Mouse (Mus musculus) lung, embryonic 16.5 days (tissue): ENCODE measurements around the gene Aspscr1. TPM values are rescaled to one million over a fixed set of nuclear protein-coding genes. Genes with fewer than 3 reads are reported as not detected.

Source experiments
- ATAC-seq: fragments of 200-750 bp; cut with Nextera tagmentation; 2 replicates; pipeline ENCODE4 v1.8.0; 2017; ENCODE audit warnings: low read depth, mild to moderate bottlenecking, moderate library complexity
- H3K27ac ChIP-seq: fragments of 300-500 bp; sonication (generic); 2 replicates; pipeline ENCODE4 v1.5.1; 2014; ENCODE audit warnings: mild to moderate bottlenecking, control low read depth, low read length
- H3K27me3 ChIP-seq: fragments of 300-500 bp; sonication (generic); 2 replicates; pipeline ENCODE4 v1.6.1; 2014; ENCODE audit warnings: low read depth, low read length, mixed read lengths; ENCODE audit not compliant: control insufficient read depth, insufficient read depth
- H3K36me3 ChIP-seq: fragments of 300-500 bp; sonication (generic); 2 replicates; pipeline ENCODE4 v1.6.1; 2014; ENCODE audit warnings: low read length; ENCODE audit not compliant: control insufficient read depth, insufficient read depth
- H3K4me1 ChIP-seq: fragments of 300-500 bp; sonication (generic); replicated peaks from 2 replicates; pipeline ENCODE4 v1.6.1; 2014; ENCODE audit warnings: low read length, mixed read lengths; ENCODE audit not compliant: control insufficient read depth, insufficient read depth
- H3K4me2 ChIP-seq: fragments of 300-500 bp; sonication (generic); 2 replicates; pipeline ENCODE4 v1.6.1; 2014; ENCODE audit warnings: low read depth, low read length, control low read depth
- H3K4me3 ChIP-seq: fragments of 300-500 bp; sonication (generic); 2 replicates; pipeline ENCODE4 v1.5.1; 2014; ENCODE audit warnings: mild to moderate bottlenecking, low read length, control low read depth
- H3K9ac ChIP-seq: fragments of 300-500 bp; sonication (generic); 2 replicates; pipeline ENCODE4 v1.6.1; 2014; ENCODE audit warnings: low read length, control low read depth
- H3K9me3 ChIP-seq: fragments of 300-500 bp; sonication (generic); 2 replicates; pipeline ENCODE4 v1.6.1; 2016; ENCODE audit warnings: low read length; ENCODE audit not compliant: control insufficient read depth
- WGBS: fragments of 180-500 bp; shearing (Covaris S2); extraction: QIAGEN DNeasy Blood & Tissue Kit; methylation state at CpG from one replicate; pipeline ENCODE4 v1.1.7; 2014; 5-methylcytosine and 5-hydroxymethylcytosine counted together
- polyA plus RNA-seq: library from polyadenylated mRNA; unstranded; fragments of >200 nt; fragmentation: Nextera tagmentation; extraction: Ambion mirVana; gene quantifications from 2 replicates; pipeline ENCODE4 v1.2.1, GENCODE M21; 2015

Gene Aspscr1
- polyA plus RNA-seq, 1 experiment from 2014 or later, result 127 TPM

DNA sequence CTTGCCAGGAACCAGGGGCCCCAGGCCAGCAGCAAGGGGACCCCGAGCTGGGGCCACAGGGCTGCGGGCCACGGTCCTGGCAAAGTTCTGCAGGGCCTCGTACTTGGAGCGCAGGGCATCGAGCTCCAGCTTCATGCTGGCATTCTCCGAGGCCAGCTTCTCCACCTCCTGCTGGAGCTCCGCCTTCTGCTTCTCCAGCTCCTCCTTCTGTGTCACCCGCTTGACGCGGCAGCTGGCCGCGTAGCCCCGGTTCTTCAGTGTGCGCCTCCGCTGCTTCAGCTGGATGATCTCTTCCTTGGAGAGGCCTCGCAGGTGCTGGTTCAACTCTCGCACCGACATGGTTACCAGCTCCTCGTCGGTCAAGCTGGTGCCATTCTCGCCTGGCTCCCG is 43.4 kb upstream of the Aspscr1 start:
- Histone ChIP-seq H3K27ac (no peak overlapping the region), H3K9ac (no peak overlapping the region), H3K4me3 (no peak overlapping the region), H3K36me3 (peaks cover 12% of the 10 kb centered on the region), H3K4me1 (peaks cover 37% of the 10 kb centered on the region), H3K4me2 (peak overlapping the region; percentile 19; the same call in 1 of the 2 replicates), H3K9me3 (no peaks in the 10 kb centered on the region), H3K27me3 (no peaks in the 10 kb centered on the region)
- WGBS, result 82% methylated on average over 23 of the region's 23 CpGs
- no peak for ATAC-seq

DNA sequence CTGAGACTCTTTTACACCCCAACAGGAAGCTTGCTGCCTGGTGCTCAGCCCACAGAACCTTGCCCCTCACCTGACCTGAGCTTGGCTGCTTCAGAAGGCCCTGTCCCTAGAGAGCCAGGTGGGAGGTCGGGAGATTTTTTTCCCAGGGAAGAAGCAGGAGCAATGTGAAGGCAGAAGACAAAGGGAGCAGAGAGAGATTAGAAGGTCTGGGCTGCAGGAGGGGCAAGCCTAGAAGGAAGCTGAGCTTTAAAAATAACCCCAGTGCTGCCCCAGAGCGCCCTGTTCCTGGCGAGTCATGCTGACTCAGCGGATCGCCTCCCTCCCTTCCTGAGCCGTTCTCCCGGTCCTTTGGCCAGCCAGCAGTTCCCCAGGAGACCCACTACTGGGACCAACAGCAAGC is 42.9 kb upstream of the Aspscr1 start:
- H3K9me3 ChIP-seq, result no peaks in the 10 kb centered on the region
- no peak overlapping the region for H3K4me3 ChIP-seq
- H3K36me3 ChIP-seq, result peaks cover 12% of the 10 kb centered on the region
- peaks cover 36% of the 10 kb centered on the region for H3K4me1 ChIP-seq
- 29% methylated on average over 7 of the region's 7 CpGs for WGBS
- H3K27me3 ChIP-seq, result no peaks in the 10 kb centered on the region
- H3K4me2 ChIP-seq, result peak overlapping the region; percentile 19
- no peak for ATAC-seq
- H3K27ac ChIP-seq, result peak overlapping the region; percentile 24; the same call in 1 of the 2 replicates
- H3K9ac ChIP-seq, result peak overlapping the region; percentile 4

GRCm38 (mm10) chr11:120630401-120630871 is 42.3 kb upstream of the Aspscr1 start:
- 45% methylated on average over 5 of the region's 5 CpGs for WGBS
- ATAC-seq, result no peak
- peak overlapping the region; percentile 19 for H3K4me2 ChIP-seq
- H3K4me3 ChIP-seq, result no peak overlapping the region
- peak overlapping the region; percentile 24; the same call in 1 of the 2 replicates for H3K27ac ChIP-seq
- H3K9me3 ChIP-seq, result no peaks in the 10 kb centered on the region
- peaks cover 32% of the 10 kb centered on the region for H3K4me1 ChIP-seq
- H3K36me3 ChIP-seq, result peaks cover 12% of the 10 kb centered on the region
- peak overlapping the region; percentile 4 for H3K9ac ChIP-seq
- no peaks in the 10 kb centered on the region for H3K27me3 ChIP-seq

DNA sequence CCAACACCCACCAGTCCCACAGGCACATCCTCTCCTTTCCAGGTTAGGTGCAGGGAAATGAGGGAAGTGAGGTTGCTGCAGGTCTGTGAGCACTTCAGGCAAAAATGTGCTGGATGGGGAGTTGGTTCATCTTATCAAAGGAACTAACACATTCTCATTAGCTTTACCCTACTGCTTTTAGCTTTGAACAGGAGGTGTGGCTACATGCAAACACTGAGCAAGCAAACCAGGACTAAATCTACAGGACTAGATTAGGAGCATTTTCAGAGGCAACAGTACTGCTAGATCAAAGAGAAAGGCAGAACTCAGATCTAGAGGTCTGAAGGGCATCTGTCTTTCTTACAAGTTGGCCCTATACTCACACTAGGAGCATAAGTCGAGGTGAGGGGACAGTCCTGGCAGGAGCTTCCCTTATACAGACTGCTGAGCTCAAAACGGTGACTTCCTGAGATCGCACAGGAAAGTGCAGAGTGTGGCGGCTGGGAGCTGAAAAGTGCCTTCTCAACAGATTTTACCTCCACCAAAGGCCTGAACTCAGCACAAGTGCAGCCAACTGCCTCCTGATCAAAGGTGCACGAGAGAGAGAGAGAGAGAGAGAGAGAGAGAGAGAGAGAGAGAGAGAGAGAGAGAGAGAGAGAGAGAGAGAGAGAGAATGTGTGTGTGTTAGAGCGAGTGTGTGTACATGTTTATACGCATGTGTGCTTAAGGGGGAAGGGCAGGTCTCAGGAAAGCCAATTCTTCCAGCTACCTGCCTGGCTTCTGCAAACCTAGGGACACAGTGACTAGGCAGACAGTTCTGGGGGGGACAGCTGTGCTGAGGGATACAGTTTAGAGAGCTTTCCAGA is 41.7 kb upstream of the Aspscr1 start:
- peak overlapping the region; percentile 4 for H3K9ac ChIP-seq
- WGBS, result 26% methylated on average over 7 of the region's 7 CpGs
- H3K4me1 ChIP-seq, result peaks cover 30% of the 10 kb centered on the region
- H3K27ac ChIP-seq, result peak overlapping the region; percentile 20; the same call in 1 of the 2 replicates
- no peaks in the 10 kb centered on the region for H3K27me3 ChIP-seq
- ATAC-seq, result no peak
- H3K4me2 ChIP-seq, result peak overlapping the region; percentile 92; the same call in 1 of the 2 replicates
- H3K4me3 ChIP-seq, result no peak overlapping the region
- H3K36me3 ChIP-seq, result peaks cover 12% of the 10 kb centered on the region
- H3K9me3 ChIP-seq, result no peaks in the 10 kb centered on the region

DNA sequence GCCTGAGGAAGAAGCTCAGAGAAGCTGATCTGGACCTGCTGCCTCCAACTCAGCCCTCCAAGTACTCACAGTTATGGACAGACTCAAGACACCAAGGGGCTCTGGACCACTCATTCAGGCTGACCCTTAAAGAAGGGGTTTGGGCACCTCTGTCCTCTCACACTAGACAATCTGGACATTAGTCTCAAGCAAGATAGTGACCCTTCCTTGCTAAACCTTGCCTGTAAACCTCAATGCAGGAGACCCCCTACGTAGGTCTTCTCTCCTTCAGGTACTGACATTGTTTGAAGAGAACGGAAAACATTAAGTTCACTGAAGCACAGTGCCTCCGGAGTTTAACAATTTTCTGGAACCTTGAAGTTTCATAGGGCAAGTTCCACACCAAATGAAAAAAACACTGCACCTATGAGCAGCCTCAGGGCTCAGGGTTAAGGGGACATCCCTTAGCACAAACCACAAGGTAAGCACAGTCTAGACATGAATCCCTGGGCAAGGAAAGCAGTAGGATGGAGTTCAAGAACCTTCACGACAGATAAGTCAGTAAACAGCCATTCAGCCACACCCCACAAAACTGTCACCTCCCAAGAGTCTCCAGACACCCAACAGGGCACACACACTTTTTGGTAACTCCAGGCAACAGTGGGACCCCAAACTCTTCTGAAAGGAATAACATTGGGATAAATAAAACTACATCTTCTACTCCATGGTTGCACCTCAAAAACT is 40.9 kb upstream of the Aspscr1 start:
- H3K36me3 ChIP-seq, result peaks cover 12% of the 10 kb centered on the region
- H3K27me3 ChIP-seq, result no peaks in the 10 kb centered on the region
- H3K4me3 ChIP-seq, result peak overlapping the region; percentile 76
- ATAC-seq, result no peak
- H3K27ac ChIP-seq, result peak overlapping the region; percentile 86
- whole genome bisulfite sequencing, result 46% methylated on average over 4 of the region's 4 CpGs
- H3K9ac ChIP-seq, result peak overlapping the region; percentile 92
- peak overlapping the region; percentile 92 for H3K4me2 ChIP-seq
- H3K9me3 ChIP-seq, result no peaks in the 10 kb centered on the region
- peaks cover 30% of the 10 kb centered on the region for H3K4me1 ChIP-seq

GRCm38 (mm10) chr11:120632559-120633519 is 39.9 kb upstream of the Aspscr1 start:
- Histone ChIP-seq H3K36me3 (peaks cover 7% of the 10 kb centered on the region), H3K9ac (peak overlapping the region; percentile 92), H3K4me3 (peak overlapping the region; percentile 76), H3K9me3 (no peaks in the 10 kb centered on the region), H3K4me2 (peak overlapping the region; percentile 92), H3K27ac (peak overlapping the region; percentile 86), H3K27me3 (no peaks in the 10 kb centered on the region), H3K4me1 (peaks cover 30% of the 10 kb centered on the region)
- under 1% methylated on average over 83 of the region's 116 CpGs for WGBS
- peak; percentile 85 for ATAC-seq

- no peaks in the 10 kb centered on the region for H3K9me3 ChIP-seq
- H3K4me1 ChIP-seq, result peaks cover 30% of the 10 kb centered on the region
- peak within 1 kb of the TSS; percentile 92 for H3K4me2 ChIP-seq
- no peaks in the 10 kb centered on the region for H3K27me3 ChIP-seq
- peak within 1 kb of the TSS; percentile 86 for H3K27ac ChIP-seq
- peaks cover 2% of the 10 kb centered on the region for H3K36me3 ChIP-seq
- ATAC-seq, result peak; percentile 92
- H3K4me3 ChIP-seq, result peak within 1 kb of the TSS; percentile 76
- H3K9ac ChIP-seq, result peak within 1 kb of the TSS; percentile 92
- 14% methylated on average over 42 of the region's 58 CpGs for WGBS
Observed at GRCm38 (mm10) chr11:120633520-120634343, 39.0 kb upstream of the Aspscr1 start, which contains the start of gene Mafg. Mafg (minus strand) TSS chr11:120633600.

DNA sequence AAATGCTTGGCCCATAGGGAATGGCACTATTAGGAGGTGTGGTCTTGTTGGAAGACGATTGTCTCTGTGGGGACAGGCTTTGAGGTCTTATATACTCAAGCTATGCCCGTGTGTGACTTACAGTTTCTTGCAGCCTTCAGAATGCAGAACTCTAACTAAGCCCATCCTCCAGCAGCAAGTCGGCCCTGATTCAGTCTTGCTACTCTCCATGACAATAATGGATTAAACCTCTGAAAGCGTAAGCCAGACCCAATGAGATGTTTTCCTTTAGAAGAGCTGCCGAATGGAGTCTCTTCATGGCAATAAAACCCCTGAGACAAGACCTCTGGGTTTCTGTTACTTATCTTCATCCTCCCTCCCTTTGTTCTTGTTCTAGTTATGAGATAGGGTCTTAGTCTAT is 38.0 kb upstream of the Aspscr1 start:
- Histone ChIP-seq H3K4me2 (no peak overlapping the region), H3K9ac (no peak overlapping the region), H3K9me3 (no peaks in the 10 kb centered on the region), H3K27me3 (no peaks in the 10 kb centered on the region), H3K4me3 (no peak overlapping the region), H3K4me1 (peaks cover 28% of the 10 kb centered on the region), H3K27ac (no peak overlapping the region), H3K36me3 (no peaks in the 10 kb centered on the region)
- ATAC-seq, result no peak
- 85% methylated on average over 5 of the region's 5 CpGs for WGBS
